In the genomic region with DNA sequence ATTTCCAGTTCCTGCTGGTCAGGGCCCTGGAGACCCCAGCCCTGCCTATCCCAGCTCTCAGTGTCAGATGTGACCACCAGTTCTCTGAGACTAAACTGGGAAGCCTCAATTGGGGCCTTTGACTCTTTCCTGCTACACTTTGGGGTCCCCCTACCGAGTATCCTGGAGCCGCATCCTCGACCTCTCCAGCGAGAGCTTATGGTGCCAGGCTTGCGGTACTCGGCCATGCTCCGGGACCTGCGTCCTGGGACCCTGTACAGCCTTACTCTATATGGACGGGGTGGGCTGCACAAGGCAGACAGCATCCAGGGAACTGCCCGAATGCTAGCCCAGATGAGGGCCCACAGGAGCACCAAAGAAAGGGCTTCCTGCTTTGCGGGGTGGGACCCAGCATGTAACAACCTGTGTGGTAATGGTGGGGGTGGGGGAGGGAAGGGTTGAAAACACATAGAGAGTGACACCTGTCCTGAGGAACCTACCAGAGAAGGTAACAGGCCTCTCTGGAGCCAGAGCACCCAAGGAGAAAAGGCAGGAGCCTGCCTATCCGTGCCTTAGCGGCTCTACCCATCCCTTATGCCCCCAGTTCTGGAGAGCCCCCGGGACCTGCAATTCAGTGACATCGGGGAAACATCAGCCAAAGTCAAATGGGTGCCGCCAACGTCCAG, we compare ENCODE assay signal across 31 mouse cellular contexts. TPM values are rescaled to one million over a fixed set of nuclear protein-coding genes. Genes with fewer than 3 reads are reported as not detected.
DNase-seq lines count a peak whose midpoint lies in the region; ATAC-seq and TF ChIP-seq lines count a peak whose summit lies in the region.
"Had no signal": no experiment of that assay in that cellular context is flagged by ENCODE, and none has a peak within 500 bp of the region (broad histone marks: within the 10 kb centered on the region; RNA-seq: fewer than 3 reads in every experiment).

No protein-coding gene starts in this region.

- 83% methylated on average over 15 of the region's 17 CpGs for WGBS in liver, postnatal 0 days (ENCODE audit: insufficient replicate concordance)
- WGBS in liver, embryonic 11.5 days: 86% methylated on average over 14 of the region's 17 CpGs

- no peak for TF ChIP-seq EP300 in liver, postnatal 0 days (IDR thresholded peaks at IDR 0.05; ENCODE audit: low read depth)

- H3K9me3 ChIP-seq in liver, postnatal 0 days (ENCODE audit: low read length): no peaks in the 10 kb centered on the region
- H3K9me3 ChIP-seq in liver, embryonic 11.5 days (ENCODE audit: control insufficient read depth, low read length): no peaks in the 10 kb centered on the region
- H3K9me3 ChIP-seq: embryonic facial prominence, embryonic 12.5 days; embryonic facial prominence, embryonic 15.5 days; forebrain, embryonic 12.5 days; forebrain, embryonic 15.5 days; heart, embryonic 13.5 days; hindbrain, embryonic 12.5 days; hindbrain, embryonic 15.5 days; intestine, embryonic 15.5 days had no signal

- H3K27me3 ChIP-seq in liver, postnatal 0 days (ENCODE audit: insufficient read depth, low read length): no peaks in the 10 kb centered on the region
- no peaks in the 10 kb centered on the region for H3K27me3 ChIP-seq in liver, embryonic 11.5 days (replicated peaks; ENCODE audit: control insufficient read depth, insufficient read depth, low read length)
- H3K27me3 ChIP-seq: embryonic facial prominence, embryonic 12.5 days; embryonic facial prominence, embryonic 15.5 days; forebrain, embryonic 12.5 days; forebrain, embryonic 15.5 days; heart, embryonic 13.5 days; hindbrain, embryonic 12.5 days; hindbrain, embryonic 15.5 days; intestine, embryonic 15.5 days had no signal

- H3K36me3 ChIP-seq in liver, postnatal 0 days (replicated peaks; ENCODE audit: insufficient read depth, low read length): no peaks in the 10 kb centered on the region
- no peaks in the 10 kb centered on the region for H3K36me3 ChIP-seq in liver, embryonic 11.5 days (ENCODE audit: control insufficient read depth, insufficient read depth, low read length)
- H3K36me3 ChIP-seq: embryonic facial prominence, embryonic 12.5 days; embryonic facial prominence, embryonic 15.5 days; forebrain, embryonic 12.5 days; forebrain, embryonic 15.5 days; heart, embryonic 13.5 days; hindbrain, embryonic 12.5 days; hindbrain, embryonic 15.5 days; intestine, embryonic 15.5 days had no signal

- no peak for ATAC-seq in liver, postnatal 0 days
- ATAC-seq in liver, embryonic 11.5 days (replicated peaks; ENCODE audit: low FRiP score): no peak
- ATAC-seq: CD4-positive, CD25-positive, alpha-beta regulatory T cell, adult 4 months; forebrain, embryonic 15.5 days; intestine, embryonic 15.5 days had no signal

- H3K27ac ChIP-seq in liver, postnatal 0 days (ENCODE audit: low read depth): no peak overlapping the region
- H3K27ac ChIP-seq in liver, embryonic 11.5 days (ENCODE audit: low read depth, low read length): no peak overlapping the region
- H3K27ac ChIP-seq: embryonic facial prominence, embryonic 12.5 days; embryonic facial prominence, embryonic 15.5 days; forebrain, embryonic 12.5 days; forebrain, embryonic 15.5 days; heart, embryonic 13.5 days; hindbrain, embryonic 12.5 days; hindbrain, embryonic 15.5 days; intestine, embryonic 15.5 days had no signal

- no peak for TF ChIP-seq CTCF in liver, postnatal 0 days (IDR thresholded peaks at IDR 0.05; ENCODE audit: low read depth)

- no peak overlapping the region for H3K4me2 ChIP-seq in liver, postnatal 0 days (ENCODE audit: low read depth, low read length)
- no peak overlapping the region for H3K4me2 ChIP-seq in liver, embryonic 11.5 days
- H3K4me2 ChIP-seq: embryonic facial prominence, embryonic 12.5 days; embryonic facial prominence, embryonic 15.5 days; forebrain, embryonic 12.5 days; forebrain, embryonic 15.5 days; heart, embryonic 13.5 days; hindbrain, embryonic 12.5 days; hindbrain, embryonic 15.5 days; intestine, embryonic 15.5 days had no signal

- intact Hi-C loops in heart, postnatal 14 days (cut with DNase I): loop anchor here (2.0 kb wide), 1 partner anchor 84 kb away; no protein-coding TSS in a partner anchor

- DNase-seq in adrenal gland, adult 2 months: peak; percentile 43
- no peak for DNase-seq in adrenal gland, postnatal 25 days
- peak; percentile 74 for DNase-seq in heart, adult 11 months
- no peak for DNase-seq in heart, postnatal 14 days
- peak; percentile 8 for DNase-seq in liver, postnatal 0 days
- no peak for DNase-seq in liver, embryonic 11.5 days (ENCODE audit: low spot score)
- DNase-seq in adrenal gland, postnatal 36 days: peak; percentile 27 to 32
- DNase-seq in cerebellum, adult 9-10 months: no peak
- DNase-seq: cerebellum, adult 18-20 months; cerebellum, adult 9-11 months; cerebellum, postnatal 25 days; gastrocnemius, postnatal 10 days; gastrocnemius, postnatal 36 days; kidney, adult 18-20 months; kidney, adult 9 months had no signal

- H3K4me1 ChIP-seq in liver, postnatal 0 days (ENCODE audit: insufficient read depth): no peaks in the 10 kb centered on the region
- H3K4me1 ChIP-seq in liver, embryonic 11.5 days (replicated peaks; ENCODE audit: control insufficient read depth, insufficient read depth, low read length): no peaks in the 10 kb centered on the region
- H3K4me1 ChIP-seq: embryonic facial prominence, embryonic 12.5 days; embryonic facial prominence, embryonic 15.5 days; forebrain, embryonic 12.5 days; forebrain, embryonic 15.5 days; heart, embryonic 13.5 days; hindbrain, embryonic 12.5 days; hindbrain, embryonic 15.5 days; intestine, embryonic 15.5 days had no signal

- H3K4me3 ChIP-seq in liver, postnatal 0 days (ENCODE audit: low read depth, low read length): no peak overlapping the region
- H3K4me3 ChIP-seq in liver, embryonic 11.5 days (ENCODE audit: low read depth, low read length): no peak overlapping the region
- H3K4me3 ChIP-seq: embryonic facial prominence, embryonic 12.5 days; embryonic facial prominence, embryonic 15.5 days; forebrain, embryonic 12.5 days; forebrain, embryonic 15.5 days; heart, embryonic 13.5 days; hindbrain, embryonic 12.5 days; hindbrain, embryonic 15.5 days; intestine, embryonic 15.5 days had no signal

- no peak overlapping the region for H3K9ac ChIP-seq in liver, postnatal 0 days (replicated peaks)
- no peak overlapping the region for H3K9ac ChIP-seq in liver, embryonic 11.5 days (ENCODE audit: low read depth, low read length)
- H3K9ac ChIP-seq: embryonic facial prominence, embryonic 12.5 days; embryonic facial prominence, embryonic 15.5 days; forebrain, embryonic 12.5 days; forebrain, embryonic 15.5 days; heart, embryonic 13.5 days; hindbrain, embryonic 12.5 days; hindbrain, embryonic 15.5 days; intestine, embryonic 15.5 days had no signal

RNA-seq across cellular contexts. Expression of a gene that starts 5.4 kb away (rescaled TPM):
- total RNA-seq in adrenal gland, adult 2 months (2021): over 10,000 TPM in 1 of 2 experiments, 1,000 to 10,000 TPM in 1; 5,616 to 11,133 TPM
- polyA plus RNA-seq in adrenal gland, adult 2 months (2012; rRNA removed): 14,410 and 19,594 TPM in 2 replicates
- 6,026 and 7,512 TPM in 2 replicates for total RNA-seq in adrenal gland, postnatal 25 days (2021)
- not detected for total RNA-seq in heart, postnatal 14 days (2021)
- polyA plus RNA-seq in liver, postnatal 0 days (2015; fragmentation: Nextera tagmentation; extraction: Ambion mirVana): not detected in 2 replicates
- polyA plus RNA-seq in liver, embryonic 11.5 days (2014; fragmentation: Nextera tagmentation; extraction: Ambion mirVana): not detected in 2 replicates
- total RNA-seq in adrenal gland, postnatal 36 days (2021): 1,000 to 10,000 TPM; 6,006 to 9,312 TPM
- total RNA-seq: common myeloid progenitor, adult 5-6 weeks; gastrocnemius, postnatal 36 days; granulocyte monocyte progenitor cell, adult 5-6 weeks; heart, postnatal 25 days; hematopoietic stem cell, adult 5-6 weeks; MEL had no signal
- polyA plus RNA-seq: C2C12; CD4-positive, CD25-positive, alpha-beta regulatory T cell, adult 4 months; embryonic facial prominence, embryonic 12.5 days; forebrain, embryonic 12.5 days; forebrain, embryonic 15.5 days; heart, embryonic 13.5 days; heart, embryonic 16.5 days; hindbrain, embryonic 12.5 days; hindbrain, embryonic 15.5 days had no signal

RNA-seq across cellular contexts. Expression of a gene that starts 37.7 kb away (rescaled TPM):
- 10 to 100 TPM; 38.5 to 55.1 TPM for total RNA-seq in adrenal gland, adult 2 months (2021)
- 139 and 176 TPM in 2 replicates for polyA plus RNA-seq in adrenal gland, adult 2 months (2012; rRNA removed)
- total RNA-seq in adrenal gland, postnatal 25 days (2021): 45.1 and 45.5 TPM in 2 replicates
- total RNA-seq in heart, postnatal 14 days (2021): 10 to 100 TPM; 10.7 to 13.5 TPM
- polyA plus RNA-seq in liver, postnatal 0 days (2015; fragmentation: Nextera tagmentation; extraction: Ambion mirVana): 12.6 and 13.1 TPM in 2 replicates
- polyA plus RNA-seq in liver, embryonic 11.5 days (2014; fragmentation: Nextera tagmentation; extraction: Ambion mirVana): 25.1 and 27.1 TPM in 2 replicates
- 10 to 100 TPM; 35.8 to 57.5 TPM for total RNA-seq in adrenal gland, postnatal 36 days (2021)

RNA-seq across cellular contexts. Expression of a gene that starts 37.8 kb away (rescaled TPM):
- total RNA-seq in adrenal gland, adult 2 months (2021): 100 to 1,000 TPM in 1 of 2 experiments, 10 to 100 TPM in 1; 47.0 to 126 TPM
- 82.7 and 107 TPM in 2 replicates for polyA plus RNA-seq in adrenal gland, adult 2 months (2012; rRNA removed)
- 54.8 and 65.0 TPM in 2 replicates for total RNA-seq in adrenal gland, postnatal 25 days (2021)
- total RNA-seq in heart, postnatal 14 days (2021): 10 to 100 TPM; 17.5 to 18.2 TPM
- polyA plus RNA-seq in liver, postnatal 0 days (2015; fragmentation: Nextera tagmentation; extraction: Ambion mirVana): 17.6 and 19.2 TPM in 2 replicates
- polyA plus RNA-seq in liver, embryonic 11.5 days (2014; fragmentation: Nextera tagmentation; extraction: Ambion mirVana): 55.4 and 56.3 TPM in 2 replicates
- total RNA-seq in adrenal gland, postnatal 36 days (2021): 10 to 100 TPM; 66.9 to 67.3 TPM

RNA-seq across cellular contexts. Expression of a gene that starts 51.0 kb away (rescaled TPM):
- total RNA-seq in adrenal gland, adult 2 months (2021): 10 to 100 TPM; 62.1 to 65.8 TPM
- 105 and 112 TPM in 2 replicates for polyA plus RNA-seq in adrenal gland, adult 2 months (2012; rRNA removed)
- total RNA-seq in adrenal gland, postnatal 25 days (2021): 69.2 and 79.3 TPM in 2 replicates
- total RNA-seq in heart, postnatal 14 days (2021): 10 to 100 TPM; 25.0 to 25.4 TPM
- polyA plus RNA-seq in liver, postnatal 0 days (2015; fragmentation: Nextera tagmentation; extraction: Ambion mirVana): 14.1 and 15.4 TPM in 2 replicates
- 43.7 and 44.8 TPM in 2 replicates for polyA plus RNA-seq in liver, embryonic 11.5 days (2014; fragmentation: Nextera tagmentation; extraction: Ambion mirVana)
- 10 to 100 TPM; 59.5 to 59.9 TPM for total RNA-seq in adrenal gland, postnatal 36 days (2021)

RNA-seq across cellular contexts. Expression of a gene that starts 51.2 kb away (rescaled TPM):
- total RNA-seq in adrenal gland, adult 2 months (2021): 10 to 100 TPM; 55.5 to 67.6 TPM
- 22.8 and 31.5 TPM in 2 replicates for polyA plus RNA-seq in adrenal gland, adult 2 months (2012; rRNA removed)
- total RNA-seq in adrenal gland, postnatal 25 days (2021): 57.9 and 61.6 TPM in 2 replicates
- total RNA-seq in heart, postnatal 14 days (2021): 10 to 100 TPM; 13.1 to 15.5 TPM
- 26.1 and 26.5 TPM in 2 replicates for polyA plus RNA-seq in liver, postnatal 0 days (2015; fragmentation: Nextera tagmentation; extraction: Ambion mirVana)
- 108 and 114 TPM in 2 replicates for polyA plus RNA-seq in liver, embryonic 11.5 days (2014; fragmentation: Nextera tagmentation; extraction: Ambion mirVana)
- total RNA-seq in adrenal gland, postnatal 36 days (2021): 10 to 100 TPM; 52.6 to 53.4 TPM

Comparison
In these comparisons a context has a peak if more than half of its experiments do, and no peak if none do; other contexts are left out.
1. DNase-seq: peak in adrenal gland, adult 2 months (single experiment), heart, adult 11 months (single experiment), liver, postnatal 0 days (single experiment) and adrenal gland, postnatal 36 days (2 of 2); none in adrenal gland, postnatal 25 days (single experiment), heart, postnatal 14 days (0 of 2), liver, embryonic 11.5 days (single experiment) and cerebellum, adult 9-10 months (single experiment).
2. RNA of a gene that starts 5.4 kb away (total RNA-seq): 5,616 to 11,133 TPM in adrenal gland, adult 2 months, 6,006 to 9,312 TPM in adrenal gland, postnatal 36 days and 6,026 to 7,512 TPM in adrenal gland, postnatal 25 days; not detected in heart, postnatal 14 days; every median in the first group is over 1,000 times any median in the second.